Mouse (Mus musculus) hindbrain, embryonic 13.5 days (tissue): ENCODE measurements around the gene Cwf19l1. TPM values are rescaled to one million over a fixed set of nuclear protein-coding genes. Genes with fewer than 3 reads are reported as not detected.

ENCODE experiments used
- ATAC-seq: fragments of 200-750 bp; cut with Nextera tagmentation; 2 replicates; pipeline ENCODE4 v1.8.0; 2017; ENCODE audit warnings: moderate TSS enrichment; ENCODE audit not compliant: low FRiP score
- H3K27ac ChIP-seq: fragments of 300-500 bp; sonication (generic); 2 replicates; pipeline ENCODE4 v1.5.1; 2015; ENCODE audit warnings: inconsistent platforms, mild to moderate bottlenecking, moderate library complexity
- H3K27me3 ChIP-seq: fragments of 300-500 bp; sonication (generic); 2 replicates; pipeline ENCODE4 v1.6.1; 2015; ENCODE audit warnings: mild to moderate bottlenecking, inconsistent platforms
- H3K36me3 ChIP-seq: fragments of 300-500 bp; sonication (generic); 2 replicates; pipeline ENCODE4 v1.6.1; 2015; ENCODE audit warnings: mild to moderate bottlenecking, inconsistent platforms
- H3K4me1 ChIP-seq: fragments of 300-500 bp; sonication (generic); replicated peaks from 2 replicates; pipeline ENCODE4 v1.6.1; 2015; ENCODE audit warnings: inconsistent platforms
- H3K4me2 ChIP-seq: fragments of 300-500 bp; sonication (generic); 2 replicates; pipeline ENCODE4 v1.6.1; 2015; ENCODE audit warnings: inconsistent platforms, mild to moderate bottlenecking, moderate library complexity
- H3K4me3 ChIP-seq: fragments of 300-500 bp; sonication (generic); 2 replicates; pipeline ENCODE4 v1.5.1; 2015; ENCODE audit warnings: mild to moderate bottlenecking, inconsistent platforms
- H3K9ac ChIP-seq: fragments of 300-500 bp; sonication (generic); 2 replicates; pipeline ENCODE4 v1.6.1; 2015; ENCODE audit warnings: mild to moderate bottlenecking, inconsistent platforms
- H3K9me3 ChIP-seq: fragments of 300-500 bp; sonication (generic); 2 replicates; pipeline ENCODE4 v1.6.1; 2016; ENCODE audit warnings: inconsistent platforms
- WGBS: fragments of 180-500 bp; shearing (Covaris S2); methylation state at CpG from one replicate; pipeline ENCODE4 v1.1.7; 2015; 5-methylcytosine and 5-hydroxymethylcytosine counted together
- polyA plus RNA-seq: library from polyadenylated mRNA; unstranded; fragments of >200 nt; fragmentation: Nextera tagmentation; extraction: Ambion mirVana; gene quantifications from 2 replicates; pipeline ENCODE4 v1.2.1, GENCODE M21; 2015

Cwf19l1 gene
- polyA plus RNA-seq, 1 experiment from 2014 or later = 32.3 TPM

DNA sequence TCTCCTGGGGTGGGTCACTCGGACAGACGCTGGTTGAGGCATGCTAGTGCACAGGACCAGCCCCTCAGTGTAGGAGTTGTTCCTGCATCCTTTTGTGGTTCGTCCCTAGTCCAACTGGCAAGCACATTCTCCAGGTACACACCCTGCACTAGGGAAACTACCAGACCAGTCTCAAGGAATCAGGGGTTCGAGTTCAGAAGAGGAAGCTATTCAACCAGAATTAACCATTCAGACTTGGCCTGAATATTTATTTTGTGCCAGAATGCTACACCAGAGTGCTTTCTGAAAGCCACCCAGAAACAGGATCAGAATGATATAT lies 65.8 kb downstream of the Cwf19l1 start:
- H3K36me3 ChIP-seq = peaks cover 1% of the 10 kb centered on the region
- peak overlapping the region; percentile 76 for H3K27ac ChIP-seq
- H3K4me1 ChIP-seq = peaks cover 27% of the 10 kb centered on the region
- no peaks in the 10 kb centered on the region for H3K9me3 ChIP-seq
- WGBS = 8% methylated on average over 4 of the region's 4 CpGs
- H3K9ac ChIP-seq = peak overlapping the region; percentile 85
- no peaks in the 10 kb centered on the region for H3K27me3 ChIP-seq
- H3K4me2 ChIP-seq = peak overlapping the region; percentile 91
- no peak for ATAC-seq
- peak overlapping the region; percentile 68 for H3K4me3 ChIP-seq

DNA sequence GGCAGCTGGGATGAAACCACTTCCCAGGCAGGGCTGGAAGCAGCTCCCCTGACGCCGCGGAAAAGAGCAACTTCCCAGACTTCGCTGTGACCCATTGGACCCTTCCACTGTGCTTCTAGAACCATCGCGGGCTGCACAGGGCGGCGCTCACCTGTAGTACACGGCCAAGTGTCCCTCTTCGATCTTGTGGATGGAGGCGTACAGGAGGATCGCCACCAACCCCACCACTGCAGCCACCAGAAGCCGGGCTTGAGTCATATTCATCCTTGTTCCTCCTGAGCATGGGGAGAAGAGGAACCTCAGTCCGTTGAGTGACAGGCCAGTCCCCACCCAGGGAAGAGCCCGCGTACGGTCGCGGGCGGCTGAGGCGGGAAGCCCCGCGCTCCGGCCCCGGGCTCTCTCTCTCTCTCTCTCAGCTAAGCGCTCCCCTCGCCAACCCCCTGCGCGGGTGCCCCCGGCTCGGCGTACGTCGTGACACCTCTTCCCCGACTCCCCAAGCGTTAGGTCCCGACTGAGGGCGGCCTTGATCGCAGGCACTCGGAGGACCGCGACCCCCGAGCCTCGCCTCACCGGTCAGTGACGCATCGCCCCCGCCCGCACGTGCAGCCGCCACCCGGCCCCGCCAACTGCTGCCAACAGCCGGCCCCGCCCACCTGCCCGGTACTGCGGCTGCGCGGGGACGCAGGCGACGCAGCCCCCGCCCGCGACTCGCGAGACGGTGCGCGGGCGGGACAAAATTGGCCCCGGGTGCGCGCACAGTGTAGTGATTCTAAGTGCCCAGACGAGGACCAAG lies 66.4 kb downstream of the Cwf19l1 start, which contains the start of gene Erlin1:
Erlin1 (minus strand) TSS at position 665 of the 793 bp plus-strand sequence.
- WGBS = under 1% methylated on average over 72 of the region's 75 CpGs
- peak within 1 kb of the TSS; percentile 91 for H3K4me2 ChIP-seq
- peak; percentile 95 for ATAC-seq
- H3K27me3 ChIP-seq = no peaks in the 10 kb centered on the region
- H3K4me3 ChIP-seq = peak within 1 kb of the TSS; percentile 68
- H3K36me3 ChIP-seq = no peaks in the 10 kb centered on the region; the same call in none of the 2 replicates
- peak within 1 kb of the TSS; percentile 76 for H3K27ac ChIP-seq
- peak within 1 kb of the TSS; percentile 85 for H3K9ac ChIP-seq
- peaks cover 27% of the 10 kb centered on the region for H3K4me1 ChIP-seq
- H3K9me3 ChIP-seq = no peaks in the 10 kb centered on the region

DNA sequence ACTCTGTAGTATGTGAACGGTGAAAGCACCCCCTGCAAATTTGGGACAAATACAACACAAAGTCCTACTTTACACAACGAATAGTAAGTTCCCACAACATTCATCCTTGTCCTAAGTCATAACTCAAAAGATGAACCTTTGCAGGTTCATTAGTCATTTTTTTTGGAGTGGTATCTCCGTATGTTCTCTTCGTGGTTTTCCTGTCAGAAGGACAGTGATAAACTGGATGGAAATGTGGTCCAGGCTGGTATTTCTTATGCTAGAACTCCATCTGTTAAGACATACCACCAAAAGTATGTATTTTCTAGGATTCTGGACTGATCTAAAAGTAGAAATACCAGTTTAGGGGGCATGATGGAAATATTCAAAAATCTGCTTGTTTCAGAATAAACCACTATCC lies 67.4 kb downstream of the Cwf19l1 start:
- Histone ChIP-seq H3K36me3 (peaks cover 6% of the 10 kb centered on the region; the same call in 1 of the 2 replicates), H3K9me3 (no peaks in the 10 kb centered on the region), H3K4me1 (peaks cover 27% of the 10 kb centered on the region), H3K27ac (no peak overlapping the region), H3K27me3 (no peaks in the 10 kb centered on the region), H3K4me3 (0 out of 2 replicates have a peak overlapping the region, but pooled peaks have one; percentile 68), H3K4me2 (peak overlapping the region; percentile 91), H3K9ac (no peak overlapping the region)
- WGBS = 83% methylated on average over 4 of the region's 4 CpGs
- no peak for ATAC-seq

DNA sequence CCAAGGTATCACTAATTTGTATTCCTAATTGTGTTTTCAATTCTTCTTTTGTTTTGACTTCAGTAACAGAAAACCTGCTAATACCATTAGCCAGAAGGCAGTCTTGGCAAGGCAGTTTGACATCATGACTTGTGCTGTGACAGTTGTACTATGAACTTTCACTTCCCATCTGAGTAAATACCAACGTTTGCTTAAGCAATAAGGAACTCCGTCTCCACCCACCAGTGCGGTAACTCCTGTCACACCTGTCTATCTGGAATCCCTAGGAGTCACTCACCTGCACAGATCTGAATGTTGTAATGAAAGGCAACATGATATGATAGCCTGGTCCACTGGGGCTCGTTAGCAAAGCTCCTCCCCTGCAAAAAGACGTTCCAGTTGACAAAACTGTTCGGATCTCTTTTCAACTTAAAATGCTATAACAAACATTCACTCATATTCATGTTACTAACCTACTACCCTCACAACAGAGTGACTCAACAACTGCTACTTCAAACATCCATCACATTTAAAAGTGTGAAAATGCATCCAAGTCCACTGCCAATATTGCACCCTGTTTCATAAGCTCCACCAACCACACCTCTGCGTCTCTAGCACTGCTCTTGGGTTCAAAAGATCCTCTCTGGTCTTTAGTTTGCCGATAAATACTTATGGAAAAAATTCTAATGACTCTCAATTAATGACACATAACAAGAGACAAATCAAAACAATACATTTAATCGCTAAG lies 68.2 kb downstream of the Cwf19l1 start:
- Histone ChIP-seq H3K4me3 (no peak overlapping the region), H3K9ac (no peak overlapping the region), H3K27ac (no peak overlapping the region), H3K4me2 (no peak overlapping the region), H3K27me3 (no peaks in the 10 kb centered on the region), H3K9me3 (no peaks in the 10 kb centered on the region), H3K4me1 (peaks cover 27% of the 10 kb centered on the region), H3K36me3 (peaks cover 9% of the 10 kb centered on the region)
- ATAC-seq = no peak
- 86% methylated on average over 9 of the region's 9 CpGs for WGBS

DNA sequence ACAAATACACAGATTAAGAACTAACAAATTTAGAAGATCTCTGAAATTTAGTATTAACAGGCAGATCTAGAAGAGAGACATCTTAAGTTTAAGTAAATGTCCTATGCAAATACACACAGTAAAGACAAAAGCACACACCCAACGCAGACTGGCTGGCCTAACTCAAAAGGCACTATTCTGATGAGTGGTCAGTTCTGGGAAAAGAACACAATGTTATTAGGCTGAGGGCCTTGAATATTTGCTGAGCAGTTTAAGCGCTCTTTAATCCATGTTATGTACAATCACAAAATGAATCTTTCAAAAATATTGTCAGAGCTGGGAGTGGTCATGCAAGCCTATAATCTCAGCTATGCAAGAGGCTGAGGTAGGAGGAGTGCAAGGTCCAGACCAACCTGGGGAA lies 70.9 kb downstream of the Cwf19l1 start:
- Histone ChIP-seq H3K27ac (no peak overlapping the region), H3K4me2 (no peak overlapping the region), H3K4me3 (no peak overlapping the region), H3K9ac (no peak overlapping the region), H3K9me3 (no peaks in the 10 kb centered on the region), H3K36me3 (peaks cover 28% of the 10 kb centered on the region), H3K27me3 (no peaks in the 10 kb centered on the region), H3K4me1 (peaks cover 22% of the 10 kb centered on the region)
- ATAC-seq = no peak
- 97% methylated on average over 2 of the region's 2 CpGs for WGBS

DNA sequence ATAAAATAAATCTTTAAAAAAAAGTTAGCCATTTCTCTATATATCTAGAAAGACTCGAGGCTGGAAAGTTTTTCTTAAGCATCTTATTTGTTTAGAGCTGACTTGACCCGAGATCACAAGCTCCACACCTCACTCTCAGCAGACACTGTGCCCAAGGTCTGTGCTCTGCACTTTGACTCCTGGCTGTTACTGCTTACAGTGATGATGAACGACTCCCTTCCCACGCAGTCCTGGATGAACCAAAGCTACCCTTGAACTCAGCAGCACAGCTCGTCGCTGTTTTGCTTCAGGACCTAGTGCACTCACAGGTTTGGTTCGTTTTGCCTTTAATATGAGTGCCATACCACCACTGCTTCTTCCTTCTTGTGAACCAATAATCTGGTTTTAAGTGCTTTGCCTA lies 71.9 kb downstream of the Cwf19l1 start:
- H3K27me3 ChIP-seq = no peaks in the 10 kb centered on the region
- H3K4me3 ChIP-seq = no peak overlapping the region
- H3K27ac ChIP-seq = no peak overlapping the region
- no peak overlapping the region for H3K9ac ChIP-seq
- peaks cover 19% of the 10 kb centered on the region for H3K4me1 ChIP-seq
- peaks cover 34% of the 10 kb centered on the region for H3K36me3 ChIP-seq
- no peak for ATAC-seq
- WGBS = 91% methylated on average over 7 of the region's 7 CpGs
- H3K4me2 ChIP-seq = no peak overlapping the region
- no peaks in the 10 kb centered on the region for H3K9me3 ChIP-seq

DNA sequence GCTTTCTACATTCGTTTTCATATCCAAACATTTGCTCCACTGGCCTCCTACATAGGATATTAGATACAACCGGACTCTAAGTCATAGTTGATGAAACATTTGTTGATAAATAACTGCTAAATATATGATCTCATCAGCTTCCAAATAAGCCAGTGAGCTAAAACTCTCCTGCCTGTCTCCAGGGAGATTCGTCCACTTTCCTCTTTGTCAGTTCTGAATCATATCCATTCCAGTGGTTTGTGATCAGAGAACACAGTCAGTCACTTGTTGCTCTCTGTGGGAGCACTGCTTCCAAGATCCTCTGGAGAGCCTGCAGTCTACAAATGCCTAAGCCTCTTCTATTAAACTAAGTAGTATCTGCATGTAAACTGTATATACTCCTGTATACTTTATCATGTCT lies 75.5 kb downstream of the Cwf19l1 start:
- Histone ChIP-seq H3K27ac (no peak overlapping the region), H3K4me2 (no peak overlapping the region), H3K4me1 (no peaks in the 10 kb centered on the region), H3K4me3 (no peak overlapping the region), H3K36me3 (peaks cover 54% of the 10 kb centered on the region), H3K27me3 (no peaks in the 10 kb centered on the region), H3K9ac (no peak overlapping the region), H3K9me3 (no peaks in the 10 kb centered on the region)
- 91% methylated on average over 3 of the region's 3 CpGs for WGBS
- no peak for ATAC-seq

Other genes starting within 250 kb of the Cwf19l1 start
- gene Dnmbp, start 195.7 kb downstream of the Cwf19l1 start, polyA plus RNA-seq = 9.2 and 10.8 TPM in 2 replicates
- 0.32 and 0.48 TPM in 2 replicates for gene Cpn1, start 149.3 kb downstream of the Cwf19l1 start, polyA plus RNA-seq
- gene Cyp2c23, start 106.7 kb downstream of the Cwf19l1 start, polyA plus RNA-seq = not detected in 2 replicates
- 18.4 and 20.1 TPM in 2 replicates for gene Erlin1, start 66.1 kb downstream of the Cwf19l1 start, polyA plus RNA-seq
- gene Chuk, start 28.4 kb downstream of the Cwf19l1 start, polyA plus RNA-seq = 65.7 and 67.5 TPM in 2 replicates
- 167 and 169 TPM in 2 replicates for gene Bloc1s2, start 10.6 kb upstream of the Cwf19l1 start, polyA plus RNA-seq
- 0.13 and 0.34 TPM in 2 replicates for gene Pkd2l1, start 56.6 kb upstream of the Cwf19l1 start, polyA plus RNA-seq
- gene Scd3, start 67.4 kb upstream of the Cwf19l1 start, polyA plus RNA-seq = 3.5 and 4.4 TPM in 2 replicates
- gene Scd2, start 157.8 kb upstream of the Cwf19l1 start, polyA plus RNA-seq = 246 and 249 TPM in 2 replicates
- gene Scd4, start 197.2 kb upstream of the Cwf19l1 start, polyA plus RNA-seq = 0.09 and 0.19 TPM in 2 replicates